Mouse (Mus musculus) left cerebral cortex, postnatal 36 days (tissue): ENCODE data around the gene Prmt3. TPM values are rescaled to one million over a fixed set of nuclear protein-coding genes. Genes with fewer than 3 reads are reported as not detected.
A peak's percentile ranks its signal among the peaks of the same experiment; 100 is the strongest.

Experiments used
- DNase-seq, 2 experiments: peaks; one replicate each; pipeline ENCODE4 v3.0.0; 2021 to 2022; ENCODE audit warnings: low spot score in 2 of 2, mixed read lengths in 1 of 2
- intact Hi-C: fragments of 180-260 bp; cut with DNase I; formaldehyde crosslinking; loops from one replicate; pipeline ENCODE4 v1.15.1; 2025
- total RNA-seq, 2 experiments: library from RNA; stranded (reverse); gene quantifications; 2 replicates each; pipeline ENCODE4 v1.2.3; 2021

The Prmt3 gene
- total RNA-seq, 2 experiments from 2014 or later = 30.1 to 34.4 TPM

GRCm38 (mm10) chr7:49786618-49787382 is 8.7 kb downstream of the Prmt3 start:
- intact Hi-C loops = no loop called here
- peak in 1 of 2 experiments; percentile 25 for DNase-seq

DNA sequence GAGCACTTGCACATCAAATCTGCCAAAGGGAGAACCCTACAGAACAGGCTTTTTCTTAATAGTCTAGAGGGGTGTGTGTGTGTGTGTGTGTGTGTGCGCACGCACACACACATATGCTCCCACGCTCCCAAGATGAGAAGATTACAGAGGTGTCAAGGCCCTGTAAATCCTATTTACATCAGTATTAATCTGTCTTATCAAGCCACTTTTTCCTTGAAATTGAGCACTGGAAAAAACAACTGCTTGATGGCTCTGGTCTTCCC is 9.2 kb downstream of the Prmt3 start:
- DNase-seq = no peak
- intact Hi-C loops = no loop called here

DNA sequence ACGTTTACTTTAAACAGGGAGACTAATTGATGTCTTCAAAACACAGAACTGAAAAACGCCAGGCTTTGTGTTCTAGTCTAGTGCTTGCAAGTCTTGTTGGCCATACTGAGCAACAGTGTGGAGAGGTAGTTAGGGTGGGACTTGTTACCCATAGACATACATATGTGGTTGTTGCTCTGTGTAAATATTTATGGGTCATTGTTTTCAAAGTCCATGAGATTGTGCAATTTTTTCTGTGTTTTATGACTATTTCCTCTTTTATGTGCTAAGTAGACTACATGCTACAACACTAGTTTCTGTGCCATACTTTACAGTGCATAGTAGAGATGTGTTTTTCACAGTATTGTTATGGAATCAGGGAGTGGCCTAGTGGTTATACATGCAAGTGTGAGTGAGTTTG is 16.2 kb downstream of the Prmt3 start:
- intact Hi-C loops = no loop called here
- DNase-seq = no peak

GRCm38 (mm10) chr7:49797171-49797570 is 19.0 kb downstream of the Prmt3 start:
- no peak for DNase-seq

DNA sequence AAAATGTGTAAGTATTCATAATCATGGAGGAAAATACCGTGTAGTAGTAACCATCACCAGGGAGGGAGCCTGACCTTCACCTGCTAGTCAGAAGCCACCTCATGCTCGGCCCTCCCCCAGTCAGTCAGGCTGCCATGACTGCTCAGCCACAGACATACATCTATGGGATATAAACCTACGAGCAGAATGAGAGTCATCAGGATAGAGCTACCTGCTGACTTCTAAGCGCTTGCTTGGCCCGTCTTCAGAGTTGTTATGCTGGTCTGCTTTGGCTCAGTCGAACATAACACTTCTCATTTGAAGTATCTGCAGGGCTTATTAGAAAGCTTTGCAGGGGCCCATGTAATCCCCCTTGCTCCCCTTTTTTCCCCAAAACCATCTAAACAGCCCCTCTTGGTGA is 25.4 kb downstream of the Prmt3 start:
- no peak for DNase-seq
- intact Hi-C loops = no loop called here

More at GRCm38 (mm10) chr7:49797171-49797570, 19.0 kb downstream of the Prmt3 start:
- intact Hi-C loops = no loop called here

DNA sequence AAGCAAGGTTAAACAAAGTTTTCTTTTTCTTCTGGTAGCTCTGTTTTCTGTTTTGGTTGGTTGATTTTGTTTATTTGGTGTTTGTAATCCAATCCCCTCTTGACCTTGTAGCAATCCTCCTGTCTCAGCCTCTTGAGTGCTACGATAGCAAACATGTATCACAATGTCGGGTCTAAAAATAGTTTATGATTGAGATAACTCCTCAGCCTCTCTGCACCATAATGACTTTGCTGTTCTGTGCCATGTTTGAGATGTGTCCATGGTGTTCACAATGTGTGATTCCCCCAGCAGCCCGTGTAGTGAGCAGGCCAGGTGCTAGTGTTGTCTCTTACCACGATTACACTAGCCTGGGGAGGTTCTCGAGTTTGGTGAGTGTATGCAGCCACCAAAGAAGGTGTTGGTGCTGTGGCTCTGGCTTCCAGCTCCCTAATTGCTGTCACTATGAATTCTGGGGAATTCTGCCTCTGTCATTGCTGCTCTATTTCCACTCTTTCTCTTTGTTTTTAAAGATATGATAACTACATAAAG is 26.6 kb downstream of the Prmt3 start:
- intact Hi-C loops = no loop called here
- no peak for DNase-seq

DNA sequence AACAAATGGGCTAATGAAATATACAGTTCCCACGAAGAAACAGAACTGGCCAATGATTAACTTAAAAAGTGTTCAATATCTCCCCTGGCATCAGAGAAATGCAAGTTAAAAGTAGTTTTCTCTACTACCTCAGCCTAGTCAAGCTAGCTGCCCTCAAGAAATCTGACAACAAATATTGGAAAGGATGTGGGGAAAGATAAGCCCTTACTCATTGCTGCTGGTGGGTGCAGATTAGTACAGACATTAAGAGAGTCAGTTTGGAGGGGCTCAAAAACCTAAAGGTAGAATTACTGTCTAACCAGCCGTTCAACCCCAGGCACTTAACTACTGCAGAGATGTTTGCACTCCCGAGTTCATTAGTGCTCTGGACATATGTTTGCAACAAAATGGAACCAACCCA is 27.5 kb downstream of the Prmt3 start:
- intact Hi-C loops = no loop called here
- no peak for DNase-seq

DNA sequence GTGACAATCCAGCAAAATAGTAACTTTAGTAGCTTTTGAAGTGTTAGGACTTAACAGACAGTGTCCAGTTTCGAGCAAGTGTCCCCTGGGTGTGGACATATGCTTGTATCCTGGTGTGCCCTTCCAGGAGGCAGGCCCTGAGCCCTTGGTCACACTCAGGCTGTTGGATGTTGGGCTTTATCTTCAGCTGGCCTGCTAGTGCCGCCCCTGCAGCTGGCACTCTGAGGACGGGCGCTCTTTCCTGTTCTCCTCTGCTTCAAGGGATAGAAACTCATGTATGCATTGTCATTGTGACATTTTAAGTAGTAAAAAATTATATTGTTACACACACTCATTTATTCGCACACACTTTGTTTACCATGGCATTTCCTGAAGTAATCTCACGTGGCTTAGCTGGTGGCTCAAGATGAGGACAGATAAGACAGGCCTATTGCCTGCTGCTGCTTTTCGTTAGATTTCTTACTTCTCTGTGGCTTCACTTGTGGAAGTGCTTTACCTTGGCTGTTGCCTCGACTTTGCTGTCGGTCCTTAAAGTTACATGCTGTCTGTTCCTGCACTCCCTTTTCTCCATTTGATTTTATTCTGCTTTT is 29.0 kb downstream of the Prmt3 start:
- no peak for DNase-seq
- intact Hi-C loops = no loop called here

DNA sequence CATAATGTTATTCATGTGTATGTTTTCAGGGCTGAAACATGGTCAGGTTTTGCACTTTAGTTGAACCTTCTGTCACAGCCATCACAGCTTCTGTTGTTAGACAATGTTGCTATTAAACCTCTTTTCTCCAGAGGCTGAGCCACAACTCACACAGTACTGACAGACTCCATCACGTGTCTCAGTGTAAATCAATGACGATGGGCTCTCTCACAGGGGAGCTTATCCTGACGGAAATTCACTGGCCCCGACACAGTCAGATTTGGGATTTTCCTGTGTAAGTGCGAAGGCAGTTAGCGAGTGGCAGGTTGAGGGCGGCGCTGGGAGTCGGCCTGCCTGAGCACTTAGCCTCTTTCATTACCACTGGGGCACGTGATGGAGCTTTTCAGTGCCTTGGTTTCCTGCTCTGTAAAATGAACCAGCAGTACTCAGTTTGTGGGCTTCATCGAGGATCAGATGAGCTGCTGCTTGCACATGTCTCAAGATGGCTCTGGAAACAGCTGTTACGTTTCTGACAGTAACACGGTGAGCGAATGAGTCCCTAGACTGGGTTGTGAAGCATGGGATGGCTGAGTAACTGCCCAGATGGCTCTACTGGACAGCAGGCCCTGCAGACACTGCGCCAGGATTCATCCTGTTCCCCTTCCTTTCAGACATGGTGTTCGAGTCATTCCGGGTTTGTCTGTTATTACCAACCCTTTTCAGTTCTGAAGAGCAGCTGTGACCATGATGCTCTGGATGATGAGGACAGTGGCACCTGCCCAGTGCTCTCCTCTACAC is 29.9 kb downstream of the Prmt3 start:
- no peak for DNase-seq
- intact Hi-C loops = no loop called here

DNA sequence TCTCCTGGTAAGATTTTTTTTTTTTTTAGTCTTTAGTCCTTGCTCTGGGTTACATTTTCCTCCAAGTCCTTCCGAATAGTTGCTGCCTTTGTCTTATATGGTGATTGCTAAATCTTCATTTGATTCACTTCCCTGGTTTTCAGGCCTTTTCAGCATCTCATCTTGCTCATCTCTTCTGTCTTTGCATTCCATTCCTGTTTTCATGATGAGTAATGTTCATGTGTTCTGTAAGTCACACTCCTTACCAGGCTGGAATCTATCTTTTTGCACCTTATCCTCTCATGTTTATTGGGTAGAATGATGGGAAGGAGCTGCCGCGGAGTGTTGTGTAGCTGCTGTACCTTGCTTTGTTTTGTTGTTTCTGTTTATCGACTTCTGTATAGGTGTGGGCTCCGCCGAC is 31.0 kb downstream of the Prmt3 start:
- DNase-seq = no peak
- intact Hi-C loops = no loop called here

DNA sequence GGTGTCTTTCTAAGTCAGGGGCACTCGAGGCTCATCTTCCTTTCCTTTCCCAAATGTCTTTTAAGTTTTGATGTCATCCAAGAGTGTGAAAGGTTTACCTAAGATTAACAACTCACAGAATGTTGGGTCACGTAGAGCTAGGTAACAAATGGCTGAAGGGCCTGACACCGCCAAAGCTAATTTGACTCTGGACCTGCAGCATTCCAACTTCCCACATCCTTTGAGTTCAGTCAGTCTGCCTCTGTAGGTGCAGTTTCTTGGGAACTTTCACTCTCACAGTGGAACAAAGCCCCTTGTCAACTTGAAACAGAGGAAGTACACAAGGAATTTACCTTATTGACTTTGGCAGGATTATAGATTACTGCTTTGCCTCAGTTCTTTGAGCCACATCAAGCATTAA is 31.4 kb downstream of the Prmt3 start:
- no peak for DNase-seq
- intact Hi-C loops = no loop called here

GRCm38 (mm10) chr7:49811346-49811745 is 33.2 kb downstream of the Prmt3 start:
- DNase-seq = no peak

DNA sequence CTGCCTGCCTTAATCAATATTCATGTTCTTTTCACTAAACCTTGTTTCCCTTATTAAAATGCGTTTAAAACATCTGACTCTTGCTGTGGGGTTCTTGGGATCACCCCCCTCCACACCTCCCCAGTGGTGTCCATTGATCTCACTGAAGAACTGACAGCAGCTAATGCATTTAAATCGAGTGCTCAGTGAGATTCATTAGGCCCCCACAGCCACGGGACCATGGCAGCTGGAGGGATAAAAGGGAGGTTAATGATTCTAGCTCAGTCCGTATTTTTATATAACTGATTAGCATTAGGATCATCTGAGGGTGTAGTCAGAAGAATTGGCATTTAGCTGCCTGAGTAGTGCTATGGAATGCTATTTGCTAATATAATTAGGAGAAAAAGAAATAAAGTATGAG is 41.2 kb downstream of the Prmt3 start:
- DNase-seq = no peak
- intact Hi-C loops = no loop called here

More at GRCm38 (mm10) chr7:49811346-49811745, 33.2 kb downstream of the Prmt3 start:
- intact Hi-C loops = no loop called here

GRCm38 (mm10) chr7:49821370-49821769 is 43.2 kb downstream of the Prmt3 start:
- DNase-seq = no peak
- intact Hi-C loops = no loop called here

DNA sequence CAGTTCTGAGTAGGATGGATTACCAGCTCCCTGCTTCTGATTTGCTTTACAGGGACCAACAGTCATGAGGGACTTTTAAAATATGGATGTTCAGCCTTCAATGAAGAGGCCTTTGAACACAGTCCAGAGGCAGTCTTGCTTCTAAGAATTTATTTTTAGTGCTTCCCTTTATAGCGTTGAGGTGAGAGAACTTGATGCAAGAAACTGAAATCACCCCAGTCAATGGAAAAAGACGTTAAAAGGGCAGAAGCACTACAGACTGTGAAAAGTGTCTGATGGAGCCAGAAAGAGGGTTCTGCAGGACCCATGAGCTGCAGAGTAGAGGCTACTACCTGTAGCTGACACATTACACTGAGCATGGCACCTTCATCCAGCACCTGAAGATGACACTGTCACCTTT is 43.9 kb downstream of the Prmt3 start:
- no peak for DNase-seq
- intact Hi-C loops = no loop called here

DNA sequence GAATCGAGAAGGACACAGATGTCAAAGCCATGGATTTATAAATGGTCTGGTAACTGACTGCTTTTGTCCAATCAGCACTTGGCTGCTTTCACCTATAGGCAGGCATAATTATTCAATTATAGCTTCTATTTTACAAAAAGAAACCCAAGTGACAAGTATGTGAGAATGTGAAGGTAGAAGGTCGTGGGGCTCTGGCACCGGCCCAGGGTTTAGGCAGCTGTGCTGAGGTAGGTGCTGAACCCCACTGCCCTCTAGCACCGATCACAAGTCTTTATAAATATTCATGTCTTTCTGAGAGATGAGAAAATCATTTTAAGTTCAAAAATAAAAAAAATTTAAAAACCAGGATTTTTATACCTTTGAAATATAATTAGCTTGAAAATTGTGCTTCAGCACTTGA is 45.4 kb downstream of the Prmt3 start:
- intact Hi-C loops = no loop called here
- DNase-seq = no peak

DNA sequence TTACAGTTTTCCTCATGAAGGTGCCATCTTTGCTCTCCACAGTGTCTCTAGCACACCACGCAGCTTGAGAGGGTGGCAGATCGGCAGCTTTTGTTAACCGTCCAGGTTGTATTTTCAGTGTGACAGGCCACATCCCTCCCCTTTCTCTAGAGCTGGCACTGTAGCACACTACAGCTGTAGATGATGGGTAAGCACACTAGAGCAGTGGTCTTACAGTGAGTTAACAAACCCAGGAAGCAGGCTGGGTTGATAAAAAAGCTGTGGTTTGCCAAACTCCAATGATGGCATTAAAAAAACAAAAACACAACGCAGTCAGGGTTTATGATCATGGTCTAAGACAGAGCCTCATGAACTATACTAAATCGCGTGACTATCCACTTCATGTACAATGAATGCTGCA is 45.9 kb downstream of the Prmt3 start:
- intact Hi-C loops = no loop called here
- no peak for DNase-seq

GRCm38 (mm10) chr7:49824581-49824980 is 46.4 kb downstream of the Prmt3 start:
- no peak for DNase-seq

DNA sequence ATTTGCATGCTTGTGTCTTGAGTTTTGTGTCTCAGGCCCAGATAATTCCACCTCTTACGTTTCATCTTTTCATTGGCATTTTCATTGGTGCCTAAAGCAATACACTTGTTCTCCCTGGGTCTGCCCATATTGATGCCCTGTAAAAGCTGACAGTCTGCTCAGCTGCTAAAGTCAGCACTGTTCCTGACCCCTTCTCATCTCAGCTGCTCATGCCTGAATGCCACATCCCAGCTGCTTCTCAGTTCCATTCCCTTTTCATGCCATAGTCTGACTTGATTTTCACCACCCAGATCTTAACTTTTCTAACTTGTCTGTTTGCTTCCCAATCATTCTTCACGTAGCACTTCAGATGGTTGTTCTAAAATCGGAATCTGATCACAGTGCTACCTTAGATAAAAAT is 47.3 kb downstream of the Prmt3 start:
- intact Hi-C loops = no loop called here
- DNase-seq = no peak

More at GRCm38 (mm10) chr7:49824581-49824980, 46.4 kb downstream of the Prmt3 start:
- intact Hi-C loops = no loop called here

DNA sequence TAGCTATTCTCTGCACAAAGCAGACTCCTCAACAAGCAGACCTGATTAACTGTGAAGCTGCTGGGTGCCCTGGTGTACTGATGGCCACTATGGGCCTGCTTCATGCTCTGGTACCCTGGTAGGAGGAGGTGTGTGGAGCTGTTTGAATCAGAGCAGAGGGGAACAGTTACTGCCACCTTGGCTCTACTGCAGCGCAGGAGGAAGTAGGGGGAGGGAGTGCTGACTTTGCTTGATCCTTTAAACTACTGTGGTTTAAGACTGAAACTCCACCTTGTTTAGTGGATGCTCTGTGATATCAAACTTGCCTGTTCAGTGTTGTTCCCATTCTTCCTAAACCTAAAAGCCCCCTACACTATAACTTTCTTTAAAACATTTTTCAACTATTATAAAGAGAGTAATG is 49.8 kb downstream of the Prmt3 start:
- DNase-seq = no peak
- intact Hi-C loops = no loop called here
